Mouse (Mus musculus) thymus, postnatal 0 days (tissue): ENCODE measurements around the gene Olfr432. TPM values are rescaled to one million over a fixed set of nuclear protein-coding genes. Genes with fewer than 3 reads are reported as not detected.

Experiments
- polyA plus RNA-seq: library from polyadenylated mRNA; unstranded; fragments of >200 nt; fragmentation: Nextera tagmentation; extraction: Ambion mirVana; gene quantifications from 2 replicates; pipeline ENCODE4 v1.2.1, GENCODE M21; 2015

Gene Olfr432
- polyA plus RNA-seq, 1 experiment from 2014 or later, result not detected

Other genes starting within 250 kb of the Olfr432 start
- 7.8 and 9.3 TPM in 2 replicates for gene Ifi211, start 136.2 kb upstream of the Olfr432 start, polyA plus RNA-seq
- gene Mndal, start 106.7 kb upstream of the Olfr432 start, polyA plus RNA-seq, result 79.6 and 80.1 TPM in 2 replicates
- gene Ifi203, start 106.5 kb upstream of the Olfr432 start, polyA plus RNA-seq, result 43.8 and 44.3 TPM in 2 replicates
- gene Ifi202b, start 66.5 kb upstream of the Olfr432 start, polyA plus RNA-seq, result 4.4 and 6.3 TPM in 2 replicates
- 10.2 and 10.4 TPM in 2 replicates for gene Ifi205, start 17.4 kb upstream of the Olfr432 start, polyA plus RNA-seq
- gene Olfr433, start 8.5 kb upstream of the Olfr432 start, polyA plus RNA-seq, result 0.05 and 0.10 TPM in 2 replicates
- gene Olfr430, start 17.4 kb downstream of the Olfr432 start, polyA plus RNA-seq, result not detected in 2 replicates
- not detected in 2 replicates for gene Olfr429, start 35.1 kb downstream of the Olfr432 start, polyA plus RNA-seq
- not detected in 2 replicates for gene Olfr427, start 47.7 kb downstream of the Olfr432 start, polyA plus RNA-seq
- gene Olfr231, start 72.0 kb downstream of the Olfr432 start, polyA plus RNA-seq, result not detected in 2 replicates
- not detected in 2 replicates for gene Olfr424, start 82.3 kb downstream of the Olfr432 start, polyA plus RNA-seq
- gene Olfr420, start 106.4 kb downstream of the Olfr432 start, polyA plus RNA-seq, result not detected in 2 replicates
- 0.05 and 0.07 TPM in 2 replicates for gene Spta1, start 123.6 kb downstream of the Olfr432 start, polyA plus RNA-seq
- gene Olfr419, start 202.9 kb downstream of the Olfr432 start, polyA plus RNA-seq, result not detected in 2 replicates